Mouse (Mus musculus): ENCODE results near the gene Lgals4. TPM values are rescaled to one million over a fixed set of nuclear protein-coding genes. Genes with fewer than 3 reads are reported as not detected.
A peak's percentile ranks its signal among the peaks of the same experiment; 100 is the strongest.

The Lgals4 gene
- polyA plus RNA-seq, 2 experiments: 5.9 to 18.0 TPM

GRCm38 (mm10) chr7:28886486-28886885 is 52.8 kb downstream of the Lgals4 start:
- TF ChIP-seq POLR2A (IDR thresholded peaks at IDR 0.05; ENCODE audit: borderline replicate concordance, extremely low read depth, insufficient read depth, insufficient read length): no peak
- WGBS: 20% methylated on average over 14 of the region's 14 CpGs
- Histone ChIP-seq H3K36me3 (ENCODE audit: control insufficient read depth, insufficient read depth, low read length) (peaks cover 3% of the 10 kb centered on the region; the same call in 1 of the 2 replicates), H3K9me3 (ENCODE audit: control insufficient read depth, low read length) (no peaks in the 10 kb centered on the region), H3K9ac (ENCODE audit: low read depth, low read length, severe bottlenecking) (no peak overlapping the region), H3K4me2 (replicated peaks; ENCODE audit: low read depth, low read length, severe bottlenecking) (no peak overlapping the region), H3K27me3 (ENCODE audit: control insufficient read depth, insufficient read depth, low read length) (peaks cover 17% of the 10 kb centered on the region), H3K27ac (replicated peaks; ENCODE audit: low read depth, low read length) (no peak overlapping the region), H3K4me3 (replicated peaks; ENCODE audit: low read length) (no peak overlapping the region), H3K4me1 (ENCODE audit: control insufficient read depth, insufficient read depth, low read length) (peaks cover 8% of the 10 kb centered on the region)
- ATAC-seq (ENCODE audit: low FRiP score, low read depth): no peak
- DNase-seq (ENCODE audit: low spot score): no peak

- peak overlapping the region; percentile 43 for H3K4me3 ChIP-seq (replicated peaks; ENCODE audit: low read length)
- 2% methylated on average over 26 of the region's 27 CpGs for WGBS
- peak; percentile 24; the same call in 1 of the 2 replicates for ATAC-seq (ENCODE audit: low FRiP score, low read depth)
Measured at GRCm38 (mm10) chr7:28888701-28889161, 55.1 kb downstream of the Lgals4 start.

More at GRCm38 (mm10) chr7:28888701-28889161, 55.1 kb downstream of the Lgals4 start:
- peak overlapping the region; percentile 44 for H3K9ac ChIP-seq (ENCODE audit: low read depth, low read length, severe bottlenecking)
- no peak for TF ChIP-seq POLR2A (IDR thresholded peaks at IDR 0.05; ENCODE audit: borderline replicate concordance, extremely low read depth, insufficient read depth, insufficient read length)
- H3K27ac ChIP-seq (replicated peaks; ENCODE audit: low read depth, low read length): no peak overlapping the region
- DNase-seq (ENCODE audit: low spot score): peak; percentile 22
- no peaks in the 10 kb centered on the region for H3K9me3 ChIP-seq (ENCODE audit: control insufficient read depth, low read length)
- peaks cover 17% of the 10 kb centered on the region for H3K27me3 ChIP-seq (ENCODE audit: control insufficient read depth, insufficient read depth, low read length)
- H3K4me2 ChIP-seq (replicated peaks; ENCODE audit: low read depth, low read length, severe bottlenecking): peak overlapping the region; percentile 74
- peaks cover 24% of the 10 kb centered on the region for H3K36me3 ChIP-seq (ENCODE audit: control insufficient read depth, insufficient read depth, low read length)
- H3K4me1 ChIP-seq (ENCODE audit: control insufficient read depth, insufficient read depth, low read length): peaks cover 8% of the 10 kb centered on the region

Other genes starting within 250 kb of the Lgals4 start
- gene Samd4b, start 235.7 kb upstream of the Lgals4 start, polyA plus RNA-seq (2012; rRNA removed): 82.0 and 129 TPM in 2 replicates
- 33.0 and 35.1 TPM in 2 replicates for gene Samd4b, start 235.7 kb upstream of the Lgals4 start, polyA plus RNA-seq (2014; fragmentation: Nextera tagmentation; extraction: Ambion mirVana)
- 27.6 and 29.6 TPM in 2 replicates for gene Pak4, start 235.7 kb upstream of the Lgals4 start, polyA plus RNA-seq (2012; rRNA removed)
- 21.3 and 26.3 TPM in 2 replicates for gene Pak4, start 235.7 kb upstream of the Lgals4 start, polyA plus RNA-seq (2014; fragmentation: Nextera tagmentation; extraction: Ambion mirVana)
- gene Acp7, start 202.5 kb upstream of the Lgals4 start, polyA plus RNA-seq (2012; rRNA removed): 0.08 and 0.54 TPM in 2 replicates
- 0.10 TPM in 1 of 2 replicates, not detected in the other for gene Acp7, start 202.5 kb upstream of the Lgals4 start, polyA plus RNA-seq (2014; fragmentation: Nextera tagmentation; extraction: Ambion mirVana)
- gene Fbxo27, start 141.0 kb upstream of the Lgals4 start, polyA plus RNA-seq (2012; rRNA removed): 19.5 and 24.0 TPM in 2 replicates
- gene Fbxo27, start 141.0 kb upstream of the Lgals4 start, polyA plus RNA-seq (2014; fragmentation: Nextera tagmentation; extraction: Ambion mirVana): 7.4 and 9.0 TPM in 2 replicates
- 34.8 and 43.3 TPM in 2 replicates for gene Fbxo17, start 117.0 kb upstream of the Lgals4 start, polyA plus RNA-seq (2012; rRNA removed)
- gene Fbxo17, start 117.0 kb upstream of the Lgals4 start, polyA plus RNA-seq (2014; fragmentation: Nextera tagmentation; extraction: Ambion mirVana): 25.6 and 29.0 TPM in 2 replicates
- 82.6 and 92.6 TPM in 2 replicates for gene Mrps12, start 92.0 kb upstream of the Lgals4 start, polyA plus RNA-seq (2012; rRNA removed)
- gene Mrps12, start 92.0 kb upstream of the Lgals4 start, polyA plus RNA-seq (2014; fragmentation: Nextera tagmentation; extraction: Ambion mirVana): 134 and 135 TPM in 2 replicates
- gene Sars2, start 91.9 kb upstream of the Lgals4 start, polyA plus RNA-seq (2012; rRNA removed): 32.6 and 38.1 TPM in 2 replicates
- gene Sars2, start 91.9 kb upstream of the Lgals4 start, polyA plus RNA-seq (2014; fragmentation: Nextera tagmentation; extraction: Ambion mirVana): 22.0 and 22.3 TPM in 2 replicates
- gene Ccer2, start 77.7 kb upstream of the Lgals4 start, polyA plus RNA-seq (2012; rRNA removed): 0.06 and 0.24 TPM in 2 replicates
- 0.54 TPM in 1 of 2 replicates, not detected in the other for gene Ccer2, start 77.7 kb upstream of the Lgals4 start, polyA plus RNA-seq (2014; fragmentation: Nextera tagmentation; extraction: Ambion mirVana)
- gene Sirt2, start 67.1 kb upstream of the Lgals4 start, polyA plus RNA-seq (2012; rRNA removed): 107 and 113 TPM in 2 replicates
- gene Sirt2, start 67.1 kb upstream of the Lgals4 start, polyA plus RNA-seq (2014; fragmentation: Nextera tagmentation; extraction: Ambion mirVana): 73.7 and 89.3 TPM in 2 replicates
- gene Nfkbib, start 66.3 kb upstream of the Lgals4 start, polyA plus RNA-seq (2012; rRNA removed): 27.4 and 31.0 TPM in 2 replicates
- 37.4 and 41.9 TPM in 2 replicates for gene Nfkbib, start 66.3 kb upstream of the Lgals4 start, polyA plus RNA-seq (2014; fragmentation: Nextera tagmentation; extraction: Ambion mirVana)
- gene Rinl, start 44.9 kb upstream of the Lgals4 start, polyA plus RNA-seq (2012; rRNA removed): 2.3 and 2.5 TPM in 2 replicates
- 2.6 and 2.8 TPM in 2 replicates for gene Rinl, start 44.9 kb upstream of the Lgals4 start, polyA plus RNA-seq (2014; fragmentation: Nextera tagmentation; extraction: Ambion mirVana)
- gene Hnrnpl, start 25.3 kb upstream of the Lgals4 start, polyA plus RNA-seq (2012; rRNA removed): 525 and 571 TPM in 2 replicates
- 208 and 225 TPM in 2 replicates for gene Hnrnpl, start 25.3 kb upstream of the Lgals4 start, polyA plus RNA-seq (2014; fragmentation: Nextera tagmentation; extraction: Ambion mirVana)
- gene Ech1, start 8.6 kb upstream of the Lgals4 start, polyA plus RNA-seq (2012; rRNA removed): 165 and 172 TPM in 2 replicates
- 176 and 200 TPM in 2 replicates for gene Ech1, start 8.6 kb upstream of the Lgals4 start, polyA plus RNA-seq (2014; fragmentation: Nextera tagmentation; extraction: Ambion mirVana)
- 198 and 208 TPM in 2 replicates for gene Lgals7, start 30.0 kb downstream of the Lgals4 start, polyA plus RNA-seq (2012; rRNA removed)
- gene Lgals7, start 30.0 kb downstream of the Lgals4 start, polyA plus RNA-seq (2014; fragmentation: Nextera tagmentation; extraction: Ambion mirVana): 37.9 and 48.4 TPM in 2 replicates
- 0.19 and 0.25 TPM in 2 replicates for gene Capn12, start 47.6 kb downstream of the Lgals4 start, polyA plus RNA-seq (2012; rRNA removed)
- 0.58 and 0.94 TPM in 2 replicates for gene Capn12, start 47.6 kb downstream of the Lgals4 start, polyA plus RNA-seq (2014; fragmentation: Nextera tagmentation; extraction: Ambion mirVana)
- gene Actn4, start 128.5 kb downstream of the Lgals4 start, polyA plus RNA-seq (2012; rRNA removed): 268 and 299 TPM in 2 replicates
- gene Actn4, start 128.5 kb downstream of the Lgals4 start, polyA plus RNA-seq (2014; fragmentation: Nextera tagmentation; extraction: Ambion mirVana): 295 and 304 TPM in 2 replicates
- 473 and 518 TPM in 2 replicates for gene Eif3k, start 148.0 kb downstream of the Lgals4 start, polyA plus RNA-seq (2012; rRNA removed)
- 450 TPM in 2 replicates for gene Eif3k, start 148.0 kb downstream of the Lgals4 start, polyA plus RNA-seq (2014; fragmentation: Nextera tagmentation; extraction: Ambion mirVana)
- gene Map4k1, start 148.2 kb downstream of the Lgals4 start, polyA plus RNA-seq (2012; rRNA removed): 9.3 and 9.5 TPM in 2 replicates
- 6.4 and 7.0 TPM in 2 replicates for gene Map4k1, start 148.2 kb downstream of the Lgals4 start, polyA plus RNA-seq (2014; fragmentation: Nextera tagmentation; extraction: Ambion mirVana)

Measured in limb, embryonic 14.5 days (tissue).